Mouse (Mus musculus) limb, embryonic 14.5 days (tissue): ENCODE results near the gene Hmgn1. TPM values are rescaled to one million over a fixed set of nuclear protein-coding genes. Genes with fewer than 3 reads are reported as not detected.

Experiments used
- ATAC-seq: fragments of 200-750 bp; cut with Nextera tagmentation; 2 replicates; pipeline ENCODE4 v1.8.0; 2017; ENCODE audit warnings: low read depth, moderate number of reproducible peaks, moderate TSS enrichment; ENCODE audit not compliant: low FRiP score
- DNase-seq: peaks from one replicate; pipeline ENCODE4 v3.0.0-alpha.2; 2015; ENCODE audit warnings: low spot score
- H3K27ac ChIP-seq: fragments of 300-500 bp; sonication (generic); replicated peaks from 2 replicates; pipeline ENCODE4 v1.5.1; 2014; ENCODE audit warnings: low read depth, mild to moderate bottlenecking, low read length, moderate library complexity, mixed read lengths
- H3K27me3 ChIP-seq: fragments of 300-500 bp; sonication (generic); 2 replicates; pipeline ENCODE4 v1.6.1; 2014; ENCODE audit warnings: low read length, mixed read lengths; ENCODE audit not compliant: control insufficient read depth, insufficient read depth
- H3K36me3 ChIP-seq: fragments of 300-500 bp; sonication (generic); 2 replicates; pipeline ENCODE4 v1.6.1; 2014; ENCODE audit warnings: mild to moderate bottlenecking, low read length, moderate library complexity, mixed read lengths; ENCODE audit not compliant: control insufficient read depth, insufficient read depth
- H3K4me1 ChIP-seq: fragments of 300-500 bp; sonication (generic); 2 replicates; pipeline ENCODE4 v1.6.1; 2014; ENCODE audit warnings: antibody characterized with exemption, low read length, mixed read lengths; ENCODE audit not compliant: control insufficient read depth, insufficient read depth
- H3K4me2 ChIP-seq: fragments of 300-500 bp; sonication (generic); replicated peaks from 2 replicates; pipeline ENCODE4 v1.6.1; 2014; ENCODE audit warnings: low read depth, mild to moderate bottlenecking, low read length, moderate library complexity; ENCODE audit not compliant: severe bottlenecking
- H3K4me3 ChIP-seq: fragments of 300-500 bp; sonication (generic); replicated peaks from 2 replicates; pipeline ENCODE4 v1.5.1; 2014; ENCODE audit warnings: low read length
- H3K9ac ChIP-seq: fragments of 300-500 bp; sonication (generic); 2 replicates; pipeline ENCODE4 v1.6.1; 2014; ENCODE audit warnings: mild to moderate bottlenecking, low read depth, low read length, moderate library complexity; ENCODE audit not compliant: severe bottlenecking
- H3K9me3 ChIP-seq: fragments of 300-500 bp; sonication (generic); 2 replicates; pipeline ENCODE4 v1.6.1; 2016; ENCODE audit warnings: low read length; ENCODE audit not compliant: control insufficient read depth
- POLR2A ChIP-seq: fragments of 200-500 bp; IDR thresholded peaks from 2 replicates; pipeline ENCODE4 v1.8.0; 2012; ENCODE audit warnings: inconsistent platforms, mild to moderate bottlenecking, moderate library complexity, borderline replicate concordance; ENCODE audit not compliant: insufficient read depth, insufficient read length; ENCODE audit errors: extremely low read depth
- WGBS: fragments of 180-500 bp; shearing (Covaris S2); extraction: QIAGEN DNeasy Blood & Tissue Kit; methylation state at CpG from one replicate; pipeline ENCODE4 v1.1.7; 2014; 5-methylcytosine and 5-hydroxymethylcytosine counted together
- polyA plus RNA-seq, 2 experiments: library from polyadenylated mRNA; depleted of rRNA in 1 of 2; stranded (reverse) in 1 of 2; unstranded in 1 of 2; fragments of >200 nt; fragmentation: Nextera tagmentation in 1 of 2; extraction: Ambion mirVana in 1 of 2; gene quantifications; 2 replicates each; pipeline versions ENCODE4 v1.2.1 to v1.2.3; 2012 to 2014

Gene Hmgn1
- polyA plus RNA-seq (2012; rRNA removed): 283 and 371 TPM in 2 replicates
- 661 and 673 TPM in 2 replicates for polyA plus RNA-seq (2014; fragmentation: Nextera tagmentation; extraction: Ambion mirVana)

- Histone ChIP-seq H3K27ac (peak within 1 kb of the TSS; percentile 97), H3K4me1 (peaks cover 14% of the 10 kb centered on the region), H3K36me3 (peaks cover 39% of the 10 kb centered on the region), H3K27me3 (no peaks in the 10 kb centered on the region), H3K4me3 (peak within 1 kb of the TSS; percentile 97), H3K4me2 (peak within 1 kb of the TSS; percentile 86), H3K9ac (peak within 1 kb of the TSS; percentile 98), H3K9me3 (no peaks in the 10 kb centered on the region)
- DNase-seq (peak; percentile 97), ATAC-seq (peak; percentile 95)
- TF ChIP-seq POLR2A: peak; percentile 94; the same call in 1 of the 2 replicates
- WGBS: under 1% methylated on average over 58 of the region's 72 CpGs
Measured at GRCm38 (mm10) chr16:96127657-96128344, at the start of gene Hmgn1. Gene Hmgn1, minus strand, starts transcription at chr16:96127729.

DNA sequence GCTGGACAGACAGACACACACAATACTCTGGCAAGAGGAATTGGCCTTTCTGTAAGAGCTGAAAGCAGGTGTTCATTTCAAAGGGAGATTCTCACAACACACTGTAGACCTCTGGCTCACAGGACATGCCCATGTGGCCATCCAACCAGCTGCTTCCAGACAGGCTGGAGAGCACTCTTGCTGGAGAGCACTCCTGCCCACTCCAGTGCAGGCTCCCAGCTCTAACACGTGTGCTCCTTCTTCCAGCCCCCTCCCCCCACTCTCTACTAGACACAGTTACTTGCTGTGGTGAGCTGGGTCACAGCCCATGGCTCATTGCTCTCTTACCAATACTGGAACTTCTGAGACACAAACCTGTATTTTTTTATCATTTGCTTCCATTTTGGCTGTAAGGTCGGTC lies 47.9 kb upstream of the Hmgn1 start:
- ATAC-seq: peak; percentile 69
- no peak overlapping the region for H3K9ac ChIP-seq

DNA sequence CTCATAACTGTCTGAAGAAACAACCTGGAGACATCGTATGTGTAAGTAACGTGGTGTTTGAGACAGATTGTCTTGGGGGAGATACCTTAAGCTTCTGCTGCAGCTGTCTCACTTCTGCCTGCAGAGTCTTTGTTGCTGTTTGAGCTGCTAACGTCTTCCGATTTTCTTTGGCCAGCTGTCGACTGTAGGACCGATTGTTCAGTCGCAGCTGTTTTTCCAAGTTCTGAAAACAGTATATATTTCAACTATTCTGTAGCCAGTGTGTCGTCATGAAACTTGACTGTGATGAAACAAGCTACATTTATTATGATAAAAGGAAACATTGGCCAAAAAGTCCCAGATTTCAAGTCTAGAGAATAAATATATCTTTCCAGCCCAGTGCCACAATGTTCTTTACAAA lies 46.1 kb upstream of the Hmgn1 start:
- Histone ChIP-seq H3K4me3 (no peak overlapping the region), H3K9me3 (no peaks in the 10 kb centered on the region), H3K4me2 (no peak overlapping the region), H3K9ac (no peak overlapping the region), H3K4me1 (peaks cover 2% of the 10 kb centered on the region; the same call in 1 of the 2 replicates), H3K27ac (no peak overlapping the region), H3K36me3 (no peaks in the 10 kb centered on the region), H3K27me3 (no peaks in the 10 kb centered on the region)
- 74% methylated on average over 8 of the region's 8 CpGs for WGBS
- no peak for TF ChIP-seq POLR2A
- no peak; the same call in 1 of the 2 replicates for ATAC-seq
- peak; percentile 18 for DNase-seq

More for the DNA sequence above, 47.9 kb upstream of the Hmgn1 start:
- WGBS: 45% methylated on average over 2 of the region's 2 CpGs
- no peak overlapping the region for H3K4me2 ChIP-seq
- DNase-seq: no peak
- H3K36me3 ChIP-seq: no peaks in the 10 kb centered on the region
- no peak for TF ChIP-seq POLR2A
- peaks cover 2% of the 10 kb centered on the region; the same call in 1 of the 2 replicates for H3K4me1 ChIP-seq
- H3K4me3 ChIP-seq: no peak overlapping the region
- no peak overlapping the region for H3K27ac ChIP-seq
- H3K27me3 ChIP-seq: no peaks in the 10 kb centered on the region
- H3K9me3 ChIP-seq: no peaks in the 10 kb centered on the region

GRCm38 (mm10) chr16:96168837-96169236 lies 41.3 kb upstream of the Hmgn1 start:
- Histone ChIP-seq H3K4me1 (no peaks in the 10 kb centered on the region), H3K27ac (no peak overlapping the region), H3K4me2 (no peak overlapping the region), H3K27me3 (no peaks in the 10 kb centered on the region), H3K36me3 (no peaks in the 10 kb centered on the region), H3K9me3 (no peaks in the 10 kb centered on the region), H3K9ac (no peak overlapping the region), H3K4me3 (no peak overlapping the region)
- ATAC-seq: no peak
- TF ChIP-seq POLR2A: no peak
- WGBS: 86% methylated on average over 4 of the region's 4 CpGs
- no peak for DNase-seq

DNA sequence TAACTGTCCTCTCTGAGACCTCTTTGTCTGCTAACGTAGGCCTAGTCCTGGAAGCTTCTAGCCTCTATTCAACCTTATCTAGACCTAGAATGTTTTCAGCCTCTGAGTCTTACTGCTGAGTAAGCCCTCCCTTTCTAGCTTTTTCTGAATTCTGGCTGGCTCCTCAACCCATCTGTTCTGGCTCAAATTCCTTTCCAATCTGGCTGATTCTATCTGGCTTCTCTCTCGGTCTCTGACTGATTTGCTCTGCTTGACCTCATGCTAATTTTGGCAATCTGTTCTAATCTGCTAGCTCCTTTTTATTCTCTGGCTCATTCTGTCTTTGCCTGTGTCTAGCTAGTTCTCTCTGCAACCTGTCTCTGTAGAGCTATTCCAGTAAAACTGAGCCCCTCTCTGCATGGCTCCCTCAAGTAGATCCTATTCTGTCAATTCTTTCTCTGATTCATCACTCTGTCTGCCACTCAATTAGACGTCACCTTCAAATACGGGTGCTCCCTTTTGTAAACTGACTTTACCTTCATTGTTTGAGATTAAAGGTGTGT lies 38.3 kb upstream of the Hmgn1 start:
- no peaks in the 10 kb centered on the region for H3K9me3 ChIP-seq
- no peak for TF ChIP-seq POLR2A
- no peak overlapping the region for H3K27ac ChIP-seq
- H3K4me3 ChIP-seq: no peak overlapping the region
- no peak overlapping the region for H3K9ac ChIP-seq
- H3K27me3 ChIP-seq: no peaks in the 10 kb centered on the region
- 77% methylated on average over 4 of the region's 4 CpGs for WGBS
- no peaks in the 10 kb centered on the region for H3K4me1 ChIP-seq
- DNase-seq (no peak), ATAC-seq (no peak)
- H3K36me3 ChIP-seq: no peaks in the 10 kb centered on the region
- no peak overlapping the region for H3K4me2 ChIP-seq
